Mouse (Mus musculus): ENCODE measurements at regions not wholly inside any gene's neighbourhood (a gene's known extent, or its start where the extent isn't known, plus 50 kb on each side); places are given as distances from the start of the nearest gene placed in this dataset.

DNA sequence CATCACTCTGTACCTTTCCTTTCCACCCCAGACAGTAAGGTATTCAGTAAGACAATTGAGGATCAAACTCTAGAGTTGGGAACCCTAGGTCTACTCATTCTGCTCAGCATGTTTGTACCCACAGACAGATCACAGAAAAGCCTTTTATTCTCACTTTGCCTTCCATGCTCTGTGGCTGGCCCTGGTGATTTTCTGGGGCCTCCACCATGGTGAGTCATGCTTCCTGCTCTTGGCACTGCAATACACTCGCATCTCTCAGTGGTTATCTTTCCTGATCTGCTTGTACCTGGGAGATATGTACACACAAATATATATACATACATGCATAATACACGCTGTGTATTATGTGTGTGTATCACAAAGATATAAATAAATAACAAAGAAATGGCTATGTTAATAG is 919.2 kb upstream of the Vwc2 start:
- no peaks in the 10 kb centered on the region for H3K27me3 ChIP-seq (ENCODE audit: control insufficient read depth, insufficient read depth, low read depth, low read length)
- no peaks in the 10 kb centered on the region for H3K4me1 ChIP-seq (ENCODE audit: control insufficient read depth, insufficient read depth, low read length)
- no peak overlapping the region for H3K9ac ChIP-seq (ENCODE audit: low read depth, low read length)
- no peak overlapping the region for H3K4me2 ChIP-seq (ENCODE audit: low read length)
- H3K4me3 ChIP-seq (ENCODE audit: low read depth, low read length) = no peak overlapping the region
- no peaks in the 10 kb centered on the region for H3K36me3 ChIP-seq (ENCODE audit: control insufficient read depth, insufficient read depth, low read length)
- no peak overlapping the region for H3K27ac ChIP-seq (ENCODE audit: low read length)
- no peak for ATAC-seq
- no peaks in the 10 kb centered on the region for H3K9me3 ChIP-seq (replicated peaks; ENCODE audit: control insufficient read depth, low read length, poor library complexity, severe bottlenecking)
- 86% methylated on average over 2 of the region's 2 CpGs for WGBS

DNA sequence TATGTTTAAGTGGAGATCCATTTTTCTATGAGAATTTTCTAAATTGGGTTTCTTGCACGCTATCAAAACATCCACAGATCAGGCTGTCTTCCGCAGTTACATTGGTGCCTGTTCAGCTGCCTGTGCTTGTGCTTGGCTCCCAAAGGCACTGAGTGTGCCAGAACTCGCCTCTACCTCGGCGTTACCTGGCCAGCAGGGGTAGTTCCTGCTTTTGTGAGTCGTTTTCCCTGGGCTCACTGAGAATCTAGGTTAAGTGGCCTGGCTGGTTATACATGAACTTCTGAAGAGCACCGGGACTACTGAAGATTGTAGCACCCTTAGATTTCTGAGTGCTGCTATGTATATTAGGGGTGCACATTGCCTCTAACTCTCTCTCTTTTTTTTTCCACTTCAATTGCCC is 913.0 kb upstream of the Vwc2 start:
- Histone ChIP-seq H3K9me3 (replicated peaks; ENCODE audit: control insufficient read depth, low read length, poor library complexity, severe bottlenecking) (no peaks in the 10 kb centered on the region), H3K36me3 (ENCODE audit: control insufficient read depth, insufficient read depth, low read length) (no peaks in the 10 kb centered on the region), H3K4me3 (ENCODE audit: low read depth, low read length) (no peak overlapping the region), H3K9ac (ENCODE audit: low read depth, low read length) (no peak overlapping the region), H3K27me3 (ENCODE audit: control insufficient read depth, insufficient read depth, low read depth, low read length) (no peaks in the 10 kb centered on the region), H3K4me1 (ENCODE audit: control insufficient read depth, insufficient read depth, low read length) (no peaks in the 10 kb centered on the region), H3K27ac (ENCODE audit: low read length) (no peak overlapping the region), H3K4me2 (ENCODE audit: low read length) (no peak overlapping the region)
- 90% methylated on average over 7 of the region's 7 CpGs for WGBS
- no peak for ATAC-seq

DNA sequence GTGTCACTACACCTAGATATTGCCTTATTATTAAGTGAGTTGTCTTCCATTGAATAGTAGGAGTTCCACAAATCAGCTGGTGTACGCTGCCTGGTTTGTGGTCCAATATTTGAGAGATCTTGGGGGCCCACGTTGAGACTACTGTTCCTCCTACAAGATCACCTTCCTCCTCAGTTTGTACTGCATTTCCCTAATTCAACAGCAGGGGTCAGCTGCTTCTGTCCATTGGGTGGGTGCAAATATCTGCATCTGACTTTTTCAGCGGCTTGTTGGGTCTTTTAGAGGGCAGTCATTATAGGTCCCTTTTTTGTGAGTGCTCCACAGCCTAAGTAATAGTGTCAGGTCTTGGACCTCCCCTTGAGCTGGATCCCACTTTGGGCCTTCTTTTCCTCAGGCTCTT is 908.8 kb upstream of the Vwc2 start:
- Histone ChIP-seq H3K4me1 (ENCODE audit: control insufficient read depth, insufficient read depth, low read length) (no peaks in the 10 kb centered on the region), H3K36me3 (ENCODE audit: control insufficient read depth, insufficient read depth, low read length) (no peaks in the 10 kb centered on the region), H3K9me3 (replicated peaks; ENCODE audit: control insufficient read depth, low read length, poor library complexity, severe bottlenecking) (0 out of 2 replicates have a peak, but pooled peaks cover 3% of the 10 kb centered on the region), H3K4me3 (ENCODE audit: low read depth, low read length) (no peak overlapping the region), H3K27me3 (ENCODE audit: control insufficient read depth, insufficient read depth, low read depth, low read length) (no peaks in the 10 kb centered on the region), H3K4me2 (ENCODE audit: low read length) (no peak overlapping the region), H3K9ac (ENCODE audit: low read depth, low read length) (no peak overlapping the region), H3K27ac (ENCODE audit: low read length) (no peak overlapping the region)
- WGBS = 65% methylated on average over 3 of the region's 3 CpGs
- ATAC-seq = no peak

All from midbrain, embryonic 16.5 days (tissue).